Mouse (Mus musculus) gastrocnemius, postnatal 4 days (tissue): ENCODE measurements around the gene Dgat2l6. TPM values are rescaled to one million over a fixed set of nuclear protein-coding genes. Genes with fewer than 3 reads are reported as not detected.

ENCODE experiments used
- DNase-seq, 2 experiments: peaks; one replicate each; pipeline ENCODE4 v3.0.0; 2021 to 2022; ENCODE audit warnings: low spot score in 2 of 2, mixed read lengths in 2 of 2
- long read RNA-seq, 2 experiments: library from polyadenylated mRNA; stranded (forward); transcript quantifications; one replicate each; pipeline ENCODE4 v2.0.0; 2021
- total RNA-seq, 2 experiments: library from RNA; stranded (reverse); gene quantifications; 2 replicates each; pipeline ENCODE4 v1.2.3; 2021

Dgat2l6 gene
- under 1 TPM in 1 of 2 experiments, not detected in 1; 0.07 TPM for total RNA-seq
- long read RNA-seq, experiment 1 = 0 reads
- long read RNA-seq, experiment 2 = 0 reads

- no peak for DNase-seq
Measured at GRCm38 (mm10) chrX:100524471-100524870, at the start of gene Dgat2l6. Gene Dgat2l6 (plus strand): TSS chrX:100524838.

GRCm38 (mm10) chrX:100475569-100476223, 48.9 kb upstream of the Dgat2l6 start:
- no peak for DNase-seq

- peak; percentile 21 to 44 for DNase-seq
Measured at GRCm38 (mm10) chrX:100480317-100480716, 44.3 kb upstream of the Dgat2l6 start.

GRCm38 (mm10) chrX:100493500-100494067, 31.1 kb upstream of the Dgat2l6 start:
- DNase-seq = no peak

- DNase-seq = peak; percentile 28 to 66
Measured at GRCm38 (mm10) chrX:100494068-100494978, 30.3 kb upstream of the Dgat2l6 start, which contains the start of gene Igbp1. Gene Igbp1 (plus strand): TSS chrX:100494291.

GRCm38 (mm10) chrX:100504175-100504851, 20.3 kb upstream of the Dgat2l6 start:
- DNase-seq = no peak

- DNase-seq = no peak
Measured at GRCm38 (mm10) chrX:100508164-100508563, 16.5 kb upstream of the Dgat2l6 start.

- DNase-seq = no peak
Measured at GRCm38 (mm10) chrX:100509921-100510320, 14.7 kb upstream of the Dgat2l6 start.

- DNase-seq = no peak
Measured at GRCm38 (mm10) chrX:100516683-100517082, 8.0 kb upstream of the Dgat2l6 start.

GRCm38 (mm10) chrX:100517626-100518025, 7.0 kb upstream of the Dgat2l6 start:
- DNase-seq = no peak

GRCm38 (mm10) chrX:100518532-100518931, 6.1 kb upstream of the Dgat2l6 start:
- no peak for DNase-seq

GRCm38 (mm10) chrX:100556026-100556425, 31.4 kb downstream of the Dgat2l6 start:
- DNase-seq = no peak

- no peak for DNase-seq
Measured at GRCm38 (mm10) chrX:100565696-100566095, 41.1 kb downstream of the Dgat2l6 start.

GRCm38 (mm10) chrX:100571951-100572350, 47.3 kb downstream of the Dgat2l6 start, which contains the start of gene Awat1:
Gene Awat1 (plus strand): TSS chrX:100572251.
- no peak for DNase-seq

GRCm38 (mm10) chrX:100594791-100595190, 70.2 kb downstream of the Dgat2l6 start, which contains the start of gene P2ry4:
Gene P2ry4 (minus strand): TSS chrX:100594869.
- DNase-seq = no peak

Other genes with a start within 250 kb of the Dgat2l6 start
- gene Otud6a, start 95.8 kb upstream of the Dgat2l6 start, total RNA-seq = not detected
- gene Awat2, start 82.1 kb upstream of the Dgat2l6 start, total RNA-seq = under 1 TPM; 0.16 to 0.29 TPM
- gene Igbp1, start 30.5 kb upstream of the Dgat2l6 start, total RNA-seq = 10 to 100 TPM; 46.7 to 55.1 TPM
- gene Awat1, start 47.4 kb downstream of the Dgat2l6 start, total RNA-seq = not detected
- gene P2ry4, start 70.0 kb downstream of the Dgat2l6 start, total RNA-seq = not detected
- not detected for gene Arr3, start 80.7 kb downstream of the Dgat2l6 start, total RNA-seq
- gene Kif4, start 100.9 kb downstream of the Dgat2l6 start, total RNA-seq = 10 to 100 TPM in 1 of 2 experiments, 1 to 10 TPM in 1; 9.3 to 10.4 TPM
- gene Pdzd11, start 101.7 kb downstream of the Dgat2l6 start, total RNA-seq = 10 to 100 TPM; 29.0 to 33.1 TPM
- gene Gdpd2, start 205.0 kb downstream of the Dgat2l6 start, total RNA-seq = 1 to 10 TPM; 1.6 to 1.8 TPM
- 1 to 10 TPM; 4.8 to 7.7 TPM for gene Dlg3, start 242.9 kb downstream of the Dgat2l6 start, total RNA-seq